Mouse (Mus musculus) heart, embryonic 14.5 days (tissue): Measurements from ENCODE around the gene Psmb10. TPM values are rescaled to one million over a fixed set of nuclear protein-coding genes. Genes with fewer than 3 reads are reported as not detected.

ENCODE experiments used
- ATAC-seq: fragments of 200-750 bp; cut with Nextera tagmentation; 2 replicates; pipeline ENCODE4 v1.8.0; 2017; ENCODE audit warnings: low read depth, moderate TSS enrichment; ENCODE audit not compliant: insufficient number of reproducible peaks, insufficient read depth, low FRiP score
- H3K27ac ChIP-seq, 2 experiments: fragments of 200-500 bp in 1 of 2; fragments of 300-500 bp in 1 of 2; sonication (generic) in 1 of 2; replicated peaks in 1 of 2; 2 replicates each; pipeline ENCODE4 v1.5.1; 2012 to 2014; ENCODE audit warnings: low read depth in 2 of 2, low read length in 2 of 2, control low read depth in 1 of 2, mild to moderate bottlenecking in 1 of 2, mixed read lengths in 1 of 2; ENCODE audit not compliant: control insufficient read depth in 1 of 2, insufficient read depth in 1 of 2
- H3K27me3 ChIP-seq: fragments of 300-500 bp; sonication (generic); 2 replicates; pipeline ENCODE4 v1.6.1; 2014; ENCODE audit warnings: mild to moderate bottlenecking, low read length, control low read depth; ENCODE audit not compliant: control insufficient read depth, insufficient read depth
- H3K36me3 ChIP-seq: fragments of 300-500 bp; sonication (generic); 2 replicates; pipeline ENCODE4 v1.6.1; 2014; ENCODE audit warnings: mild to moderate bottlenecking, control low read depth, low read length, mixed read lengths; ENCODE audit not compliant: control insufficient read depth, insufficient read depth
- H3K4me1 ChIP-seq, 2 experiments: fragments of 200-500 bp in 1 of 2; fragments of 300-500 bp in 1 of 2; sonication (generic) in 1 of 2; 2 replicates each; pipeline ENCODE4 v1.6.1; 2012 to 2014; ENCODE audit warnings: low read length in 2 of 2, control low read depth in 1 of 2, mixed read lengths in 1 of 2; ENCODE audit not compliant: control insufficient read depth in 2 of 2, insufficient read depth in 2 of 2
- H3K4me2 ChIP-seq: fragments of 300-500 bp; sonication (generic); 2 replicates; pipeline ENCODE4 v1.6.1; 2014; ENCODE audit warnings: mild to moderate bottlenecking, low read length
- H3K4me3 ChIP-seq, 2 experiments: fragments of 200-500 bp in 1 of 2; fragments of 300-500 bp in 1 of 2; sonication (generic) in 1 of 2; 2 replicates each; pipeline ENCODE4 v1.5.1; 2012 to 2014; ENCODE audit warnings: low read length in 2 of 2, mild to moderate bottlenecking in 2 of 2, control low read depth in 1 of 2, low read depth in 1 of 2, moderate library complexity in 1 of 2; ENCODE audit not compliant: control insufficient read depth in 1 of 2, insufficient read depth in 1 of 2
- H3K9ac ChIP-seq: fragments of 300-500 bp; sonication (generic); 2 replicates; pipeline ENCODE4 v1.6.1; 2014; ENCODE audit warnings: mild to moderate bottlenecking, low read length
- H3K9me3 ChIP-seq: fragments of 300-500 bp; sonication (generic); 2 replicates; pipeline ENCODE4 v1.6.1; 2016; ENCODE audit warnings: low read length, control low read depth; ENCODE audit not compliant: control insufficient read depth
- WGBS: fragments of 180-500 bp; shearing (Covaris S2); extraction: QIAGEN DNeasy Blood & Tissue Kit; methylation state at CpG from one replicate; pipeline ENCODE4 v1.1.7; 2014; 5-methylcytosine and 5-hydroxymethylcytosine counted together
- polyA plus RNA-seq: library from polyadenylated mRNA; unstranded; fragments of >200 nt; fragmentation: Nextera tagmentation; extraction: Ambion mirVana; gene quantifications from 2 replicates; pipeline ENCODE4 v1.2.1, GENCODE M21; 2014

Psmb10 gene
- polyA plus RNA-seq, 1 experiment from 2014 or later = 73.7 TPM

DNA sequence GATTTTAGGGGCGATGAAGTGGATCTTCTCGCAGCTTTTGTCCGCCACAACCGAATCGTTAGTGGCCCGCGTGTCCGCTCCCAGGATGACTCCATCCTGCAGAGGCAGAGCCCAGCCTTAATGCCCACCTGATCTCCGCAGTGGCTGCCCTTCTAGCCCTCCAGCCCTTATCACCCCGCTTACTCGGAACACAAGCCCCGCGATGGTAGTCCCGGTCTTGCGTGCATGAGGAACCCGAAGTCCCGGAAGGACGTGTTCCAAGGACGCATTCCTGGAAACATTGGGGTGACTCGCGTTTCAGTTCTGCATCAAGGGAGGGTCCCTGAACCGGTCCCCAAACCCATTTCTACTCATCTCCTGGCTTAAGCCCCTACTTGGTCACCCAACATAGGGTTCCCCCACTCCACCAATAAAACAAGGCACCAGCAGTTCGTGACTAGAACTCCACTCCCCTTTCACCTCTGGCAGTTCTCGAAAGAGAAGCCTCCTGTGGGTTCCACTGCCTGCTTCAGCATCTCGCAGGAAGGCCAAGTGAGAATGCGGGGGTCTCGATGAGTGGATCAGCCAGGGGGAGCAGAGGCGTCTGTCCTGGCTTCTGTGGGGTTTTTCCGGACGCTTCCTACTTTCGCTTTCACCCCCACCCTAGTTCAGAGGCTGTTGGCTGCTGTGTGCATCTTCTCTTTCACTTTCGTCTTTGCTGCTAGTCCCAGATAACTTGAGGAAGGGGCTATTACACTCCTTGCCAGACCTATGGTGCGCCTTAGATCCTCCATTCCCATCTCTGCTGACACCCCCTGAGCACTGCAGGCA, 543 bp downstream of the Psmb10 start:
- Histone ChIP-seq H3K4me2 (peak overlapping the region; percentile 75), H3K36me3 (peaks cover 48% of the 10 kb centered on the region), H3K9me3 (no peaks in the 10 kb centered on the region), H3K27ac (peak overlapping the region; percentile 88 to 92), H3K4me1 (peaks cover 3 to 13% of the 10 kb centered on the region in 2 experiments), H3K9ac (peak overlapping the region; percentile 86), H3K4me3 (peak overlapping the region; percentile 54 to 71), H3K27me3 (no peaks in the 10 kb centered on the region)
- no peak for ATAC-seq
- WGBS = under 1% methylated on average over 33 of the region's 33 CpGs

GRCm38 (mm10) chr8:105936866-105937475, 1.3 kb downstream of the Psmb10 start:
- peak overlapping the region; percentile 86 for H3K9ac ChIP-seq
- H3K27me3 ChIP-seq = no peaks in the 10 kb centered on the region
- under 1% methylated on average over 30 of the region's 30 CpGs for WGBS
- no peaks in the 10 kb centered on the region for H3K9me3 ChIP-seq
- ATAC-seq = peak; percentile 79
- peaks cover 3 to 13% of the 10 kb centered on the region in 2 experiments for H3K4me1 ChIP-seq
- peaks cover 49% of the 10 kb centered on the region for H3K36me3 ChIP-seq
- H3K27ac ChIP-seq = peak overlapping the region; percentile 88 to 92
- H3K4me3 ChIP-seq = peak overlapping the region; percentile 54 to 71
- H3K4me2 ChIP-seq = peak overlapping the region; percentile 75

GRCm38 (mm10) chr8:105935863-105936603, 2.2 kb downstream of the Psmb10 start:
- Histone ChIP-seq H3K36me3 (peaks cover 44% of the 10 kb centered on the region), H3K4me1 (peaks cover 3 to 13% of the 10 kb centered on the region in 2 experiments), H3K27me3 (no peaks in the 10 kb centered on the region), H3K4me2 (peak overlapping the region; percentile 75), H3K27ac (peak overlapping the region in 1 of 2 experiments; percentile 59; a peak in 2 of 4 replicates), H3K4me3 (peak overlapping the region; percentile 54 to 71), H3K9me3 (no peaks in the 10 kb centered on the region), H3K9ac (peak overlapping the region; percentile 76)
- WGBS = 27% methylated on average over 7 of the region's 7 CpGs
- ATAC-seq = no peak

GRCm38 (mm10) chr8:105935105-105935504, 3.1 kb downstream of the Psmb10 start:
- ATAC-seq = no peak
- H3K9me3 ChIP-seq = no peaks in the 10 kb centered on the region
- H3K36me3 ChIP-seq = peaks cover 46% of the 10 kb centered on the region
- no peak overlapping the region for H3K9ac ChIP-seq
- H3K4me2 ChIP-seq = no peak overlapping the region
- H3K4me1 ChIP-seq = peaks cover 3 to 13% of the 10 kb centered on the region in 2 experiments
- no peak overlapping the region for H3K27ac ChIP-seq
- 47% methylated on average over 6 of the region's 6 CpGs for WGBS
- H3K4me3 ChIP-seq = no peak overlapping the region
- no peaks in the 10 kb centered on the region for H3K27me3 ChIP-seq

- 83% methylated on average over 2 of the region's 2 CpGs for WGBS
- no peaks in the 10 kb centered on the region for H3K27me3 ChIP-seq
- no peak within 1 kb of the TSS for H3K9ac ChIP-seq
- ATAC-seq = no peak
- no peak within 1 kb of the TSS for H3K4me3 ChIP-seq
- no peaks in the 10 kb centered on the region for H3K9me3 ChIP-seq
- peaks cover 43% of the 10 kb centered on the region for H3K36me3 ChIP-seq
- no peak within 1 kb of the TSS for H3K27ac ChIP-seq
- peaks cover 3 to 13% of the 10 kb centered on the region in 2 experiments for H3K4me1 ChIP-seq
- no peak within 1 kb of the TSS for H3K4me2 ChIP-seq
Measured at GRCm38 (mm10) chr8:105933762-105934161, 4.5 kb downstream of the Psmb10 start, which contains the start of gene Ctrl. Gene Ctrl (minus strand): TSS chr8:105933862.

DNA sequence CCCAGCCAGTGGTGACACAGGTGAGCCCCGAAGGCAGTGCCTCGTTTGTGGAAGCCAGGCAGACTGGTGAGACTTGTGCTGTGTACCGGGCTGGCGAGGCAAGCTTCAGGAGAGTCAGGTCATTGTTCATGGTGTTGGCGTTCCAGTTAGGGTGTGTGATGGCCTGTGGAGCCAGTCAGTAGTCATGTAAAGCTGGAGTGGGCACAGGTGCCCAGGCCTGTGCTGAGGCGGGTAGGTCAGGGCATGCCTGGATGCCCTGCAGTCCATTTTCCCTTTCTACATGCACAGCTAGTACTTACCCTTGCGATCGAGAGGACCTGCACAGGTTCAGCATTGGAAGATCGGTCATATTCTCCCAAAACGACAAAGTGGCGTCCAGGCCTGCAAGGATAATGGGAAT, 5.7 kb downstream of the Psmb10 start:
- H3K4me3 ChIP-seq = no peak overlapping the region
- peaks cover 3 to 9% of the 10 kb centered on the region in 2 experiments for H3K4me1 ChIP-seq
- no peak overlapping the region for H3K4me2 ChIP-seq
- H3K27ac ChIP-seq = no peak overlapping the region
- H3K27me3 ChIP-seq = no peaks in the 10 kb centered on the region
- H3K9ac ChIP-seq = no peak overlapping the region
- no peaks in the 10 kb centered on the region for H3K9me3 ChIP-seq
- peaks cover 46% of the 10 kb centered on the region for H3K36me3 ChIP-seq
- no peak for ATAC-seq
- WGBS = 90% methylated on average over 11 of the region's 11 CpGs

DNA sequence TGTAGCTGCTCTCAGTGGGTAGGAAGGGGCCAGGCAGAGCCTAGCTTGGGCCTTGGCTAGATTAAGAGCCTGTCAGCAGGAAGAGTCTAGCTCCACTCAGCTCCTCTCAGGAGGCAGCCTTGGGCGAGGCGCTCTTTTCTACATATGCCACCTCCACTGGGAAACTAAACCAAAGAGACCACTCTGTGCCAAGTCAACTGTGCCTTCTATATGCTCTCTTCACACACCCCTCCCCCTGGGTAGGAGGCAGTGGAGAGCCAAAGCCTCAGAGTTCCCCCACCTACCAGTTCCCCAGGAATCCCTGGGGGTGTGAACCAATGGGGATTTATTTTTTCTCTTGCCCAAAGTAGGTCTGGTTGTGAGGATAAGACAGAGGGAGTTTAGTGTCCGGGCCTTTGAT, 7.0 kb downstream of the Psmb10 start:
- peaks cover 0 to 6% of the 10 kb centered on the region in 2 experiments; a peak in 3 of 4 replicates for H3K4me1 ChIP-seq
- 87% methylated on average over 3 of the region's 3 CpGs for WGBS
- H3K9ac ChIP-seq = no peak overlapping the region
- no peaks in the 10 kb centered on the region for H3K9me3 ChIP-seq
- no peak overlapping the region for H3K4me3 ChIP-seq
- ATAC-seq = no peak
- H3K27me3 ChIP-seq = no peaks in the 10 kb centered on the region
- no peak overlapping the region for H3K27ac ChIP-seq
- peaks cover 46% of the 10 kb centered on the region for H3K36me3 ChIP-seq
- H3K4me2 ChIP-seq = no peak overlapping the region
